Mouse (Mus musculus) CD4-positive, CD25-positive, alpha-beta regulatory T cell, adult 4 months (primary cell): Measurements from ENCODE around the gene Fam187b. TPM values are rescaled to one million over a fixed set of nuclear protein-coding genes. Genes with fewer than 3 reads are reported as not detected.
"Not testable (repeated sequence)": the region's sequence is repeated elsewhere in the genome, so short reads cannot be mapped to it uniquely, and the experiment has no call there.

Source experiments
- ATAC-seq: one replicate; pipeline ENCODE4 v1.8.0; 2017
- polyA plus RNA-seq, 2 experiments: library from polyadenylated mRNA; unstranded; fragments of 100-300 nt; shearing (Covaris generic); gene quantifications; one replicate each; pipeline ENCODE4 v1.2.1; 2017

The Fam187b gene
- polyA plus RNA-seq = 1 to 10 TPM; 1.2 to 1.5 TPM

DNA sequence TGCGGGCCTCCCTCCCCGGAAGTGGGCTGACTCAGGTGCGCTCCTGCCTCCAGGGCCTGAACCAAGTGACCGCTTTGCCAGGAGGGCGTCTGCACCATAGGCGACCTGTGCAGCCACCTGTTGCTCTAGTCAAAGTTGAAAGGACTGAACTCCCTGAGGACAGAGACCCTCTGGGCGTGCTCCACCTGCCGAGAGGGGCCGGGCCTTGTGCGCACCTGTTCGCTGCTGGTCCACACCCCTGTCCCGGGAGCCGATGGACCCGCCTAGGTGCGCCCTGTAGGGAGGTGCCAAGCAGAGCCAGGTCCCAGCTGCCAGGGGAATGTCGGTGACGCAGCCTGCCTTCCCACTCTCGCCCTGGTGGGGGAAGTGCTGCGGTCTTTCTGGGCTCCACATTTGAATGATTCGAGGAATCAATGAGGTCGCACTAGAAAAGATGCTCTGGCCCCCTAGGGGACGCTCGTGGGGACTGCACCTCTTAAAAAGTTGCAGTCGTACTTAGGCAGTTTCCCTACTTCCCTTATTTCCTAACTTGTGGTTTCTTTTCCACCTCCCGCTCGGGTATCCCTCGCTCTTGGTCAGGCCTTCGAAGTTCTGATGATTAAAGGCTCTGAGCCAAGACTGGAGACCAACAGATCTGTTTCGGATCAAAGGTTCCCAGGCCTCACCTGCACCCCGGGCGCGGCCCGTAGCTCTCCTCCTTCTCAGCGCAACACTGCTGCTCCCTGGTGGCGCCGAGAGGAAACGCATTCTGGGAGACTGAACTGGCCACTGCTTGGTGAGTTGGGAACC lies at the start of gene Fam187b:
Gene Fam187b, plus strand, starts transcription at position 290 of the 789 bp plus-strand sequence.
- ATAC-seq = peak; percentile 94

DNA sequence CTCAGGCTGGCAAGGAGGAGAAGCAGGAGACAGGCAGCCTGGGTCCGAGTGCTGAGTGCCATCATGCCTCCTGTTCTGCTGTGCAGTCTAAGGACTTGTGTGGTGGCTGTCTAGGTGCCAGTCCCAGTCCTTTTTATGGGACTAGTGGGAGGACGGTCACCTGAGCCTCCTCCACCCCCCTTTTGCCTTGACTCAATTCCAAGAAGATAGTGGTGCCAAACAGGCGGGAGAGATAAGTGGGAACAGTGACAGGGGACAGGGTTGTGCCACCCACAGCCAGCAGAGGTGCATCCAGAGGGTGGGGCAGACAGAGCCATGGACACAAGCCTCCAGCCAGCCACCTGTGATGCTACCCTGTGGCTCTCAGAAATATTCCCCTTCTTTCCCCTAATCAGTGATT lies 49.5 kb upstream of the Fam187b start:
- no peak for ATAC-seq

DNA sequence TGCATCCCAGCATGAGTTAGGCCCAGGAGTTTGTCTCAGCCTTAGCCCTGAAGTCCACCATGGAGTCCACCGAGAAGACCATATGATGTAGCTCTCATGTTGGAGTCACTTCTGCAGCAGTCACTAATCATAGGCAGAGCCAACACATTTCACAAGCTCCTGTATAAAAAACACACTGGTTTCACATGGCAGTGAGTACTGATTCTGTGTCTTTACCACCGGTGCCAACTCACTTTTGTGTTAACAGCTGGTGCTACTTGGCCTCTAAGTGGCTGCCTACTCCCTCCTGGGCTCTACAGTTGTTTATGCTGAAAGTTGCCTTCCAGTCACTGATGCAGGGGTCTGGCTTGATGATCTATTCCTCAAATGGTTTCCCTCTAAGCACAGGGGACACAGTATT lies 49.0 kb upstream of the Fam187b start, which contains the start of gene Hamp2:
Gene Hamp2, minus strand, starts transcription at position 101 of the 400 bp plus-strand sequence.
- ATAC-seq = not testable (repeated sequence)

DNA sequence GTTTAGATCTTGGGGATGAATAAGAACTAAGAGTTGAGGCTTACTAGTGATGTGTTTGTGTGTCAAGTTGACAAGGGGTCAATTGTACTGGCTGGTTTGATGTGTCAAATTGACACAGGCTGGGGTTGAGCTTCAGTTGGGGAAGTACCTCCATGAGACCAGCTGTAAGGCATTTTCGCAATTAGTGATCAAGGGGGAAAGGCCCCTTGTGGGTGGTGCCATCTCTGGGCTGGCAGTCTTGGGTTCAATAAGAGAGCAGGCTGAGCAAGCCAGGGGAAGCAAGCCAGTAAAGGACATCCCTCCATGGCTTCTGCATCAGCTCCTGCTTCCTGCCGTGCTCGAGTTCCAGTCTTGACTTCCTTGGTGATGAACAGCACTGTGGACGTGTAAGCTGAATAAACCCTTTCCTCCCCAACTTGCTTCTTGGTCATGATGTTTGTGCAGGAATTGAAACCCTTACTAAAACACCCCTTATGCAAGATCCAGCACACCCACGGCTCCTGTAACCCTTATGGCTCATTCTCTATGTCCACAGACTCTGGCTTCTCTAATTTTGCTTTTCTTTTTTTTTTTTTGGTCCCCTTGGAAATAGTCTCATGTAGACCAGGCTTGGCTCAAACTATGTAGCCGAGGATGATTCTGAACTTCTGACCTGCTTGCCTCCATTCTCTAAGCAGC lies 38.0 kb upstream of the Fam187b start:
- not testable (repeated sequence) for ATAC-seq

DNA sequence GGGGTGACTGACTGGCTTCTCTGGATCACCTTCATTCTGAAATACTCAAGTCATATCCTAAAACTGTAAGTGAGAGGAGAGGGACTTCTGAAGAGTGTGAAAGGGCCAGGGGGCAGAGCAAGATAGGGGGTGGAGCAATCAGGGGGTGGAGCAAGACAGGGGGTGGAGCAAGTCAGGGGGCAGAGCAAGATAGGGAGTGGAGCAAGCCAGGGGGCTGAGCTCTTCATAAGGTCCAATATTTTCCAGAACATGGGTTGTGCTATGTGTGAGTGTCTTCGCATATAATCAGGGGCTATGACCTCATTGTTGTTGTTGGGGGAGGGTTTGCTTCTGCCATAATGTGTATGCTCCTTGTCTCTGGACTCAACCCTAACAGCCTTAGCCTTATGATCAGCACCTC lies 33.5 kb upstream of the Fam187b start:
- ATAC-seq = peak; percentile 11

DNA sequence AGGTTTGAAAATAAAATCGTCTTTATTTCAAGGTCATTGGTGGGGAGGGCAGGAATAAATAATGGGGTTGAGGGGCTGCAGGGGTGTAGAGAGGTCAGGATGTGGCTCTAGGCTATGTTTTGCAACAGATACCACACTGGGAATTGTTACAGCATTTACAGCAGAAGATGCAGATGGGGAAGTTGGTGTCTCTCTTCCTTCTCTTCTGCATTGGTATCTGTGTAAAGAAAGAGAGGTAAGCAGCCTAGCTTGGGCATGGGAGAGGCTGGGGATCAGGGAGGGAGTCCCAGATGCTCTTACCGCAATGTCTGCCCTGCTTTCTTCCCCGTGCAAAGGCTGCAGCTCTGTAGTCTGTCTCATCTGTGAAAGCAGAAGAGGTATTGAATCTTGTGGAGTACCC lies 31.2 kb upstream of the Fam187b start:
- not testable (repeated sequence) for ATAC-seq

DNA sequence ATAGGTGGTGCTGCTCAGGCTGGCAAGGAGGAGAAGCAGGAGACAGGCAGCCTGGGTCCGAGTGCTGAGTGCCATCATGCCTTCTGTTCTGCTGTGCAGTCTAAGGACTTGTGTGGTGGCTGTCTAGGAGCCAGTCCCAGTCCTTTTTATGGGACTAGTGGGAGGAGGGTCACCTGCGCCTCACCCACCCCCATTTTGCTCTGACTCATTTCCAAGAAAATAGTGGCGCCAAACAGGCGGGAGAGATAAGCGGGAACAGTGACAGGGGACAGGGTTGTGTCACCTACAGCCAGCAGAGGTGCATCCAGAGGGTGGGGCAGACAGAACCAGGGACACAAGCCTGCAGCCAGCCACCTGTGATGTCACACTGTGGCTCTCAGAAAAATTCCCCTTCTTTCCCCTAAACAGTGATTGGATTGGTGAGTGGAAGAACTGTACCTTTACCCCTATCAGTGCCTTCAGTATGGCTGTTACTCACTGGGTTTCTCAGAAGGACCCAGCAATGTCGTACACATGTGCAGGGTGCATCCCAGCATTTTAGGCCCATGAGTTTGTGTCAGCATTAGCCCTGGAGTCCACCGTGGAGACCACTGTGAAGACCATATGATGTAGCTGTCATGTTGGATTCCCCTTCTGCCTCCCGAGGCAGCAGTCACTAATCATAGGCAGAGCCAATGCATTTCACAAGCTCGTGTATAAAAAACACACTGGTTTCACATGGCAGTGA lies 29.5 kb upstream of the Fam187b start, which contains the start of gene Hamp:
Gene Hamp, minus strand, starts transcription at position 124 of the 727 bp plus-strand sequence.
- no peak for ATAC-seq

DNA sequence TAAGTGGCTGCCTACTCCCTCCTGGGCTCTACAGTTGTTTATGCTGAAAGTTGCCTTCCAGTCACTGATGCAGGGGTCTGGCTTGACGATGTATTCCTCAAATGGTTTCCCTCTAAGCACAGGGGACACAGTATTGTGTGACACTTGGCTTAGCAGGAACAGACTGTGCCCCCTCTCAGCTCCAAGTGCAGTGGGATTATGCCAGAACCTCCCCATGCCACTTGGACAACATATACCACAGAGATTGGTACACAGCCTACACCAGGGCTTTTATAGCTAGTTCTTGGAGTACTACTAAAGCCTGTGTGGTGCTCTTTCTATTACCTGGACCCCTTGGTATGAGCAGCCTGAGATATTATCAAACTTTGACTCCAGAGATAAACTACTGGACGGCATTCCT lies 28.9 kb upstream of the Fam187b start:
- ATAC-seq = not testable (repeated sequence)

DNA sequence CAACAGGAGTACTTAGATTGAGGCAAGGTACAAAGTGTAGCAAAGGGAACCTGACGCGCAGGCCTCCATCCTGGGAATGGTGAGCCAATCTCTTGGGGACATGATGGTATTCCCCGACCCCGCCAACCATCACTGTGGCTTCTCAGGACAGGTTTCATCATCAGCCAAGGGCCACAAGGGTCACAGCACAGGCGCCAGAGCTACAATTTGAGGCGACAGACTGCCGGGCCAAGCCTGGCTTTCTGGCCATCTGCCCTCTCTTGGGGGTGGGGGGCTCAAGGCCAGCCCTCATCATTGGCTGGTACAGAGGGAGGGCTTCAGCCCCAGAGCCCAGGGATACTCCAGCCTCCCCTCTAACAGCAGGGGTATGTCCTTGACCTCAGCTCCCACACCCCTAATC lies 28.1 kb upstream of the Fam187b start:
- ATAC-seq = not testable (repeated sequence)

DNA sequence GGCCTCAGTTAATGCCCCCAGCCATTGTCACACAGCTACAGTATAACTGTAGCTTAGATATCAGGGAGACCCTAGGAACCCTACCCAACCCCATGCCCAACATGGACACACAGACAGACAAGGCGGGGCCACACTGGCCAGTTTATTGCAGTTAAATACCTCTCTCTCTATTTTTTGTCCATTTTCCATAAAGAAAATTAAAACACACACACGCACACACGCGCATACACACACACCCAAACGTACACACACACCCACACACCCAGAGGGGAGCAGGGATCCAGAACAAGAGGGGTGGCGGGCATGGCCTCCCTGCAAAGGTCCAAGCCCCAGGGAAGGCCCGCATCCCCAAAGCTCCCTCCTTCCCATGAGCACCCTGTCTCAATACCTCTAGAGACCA lies 27.7 kb upstream of the Fam187b start:
- no peak for ATAC-seq

DNA sequence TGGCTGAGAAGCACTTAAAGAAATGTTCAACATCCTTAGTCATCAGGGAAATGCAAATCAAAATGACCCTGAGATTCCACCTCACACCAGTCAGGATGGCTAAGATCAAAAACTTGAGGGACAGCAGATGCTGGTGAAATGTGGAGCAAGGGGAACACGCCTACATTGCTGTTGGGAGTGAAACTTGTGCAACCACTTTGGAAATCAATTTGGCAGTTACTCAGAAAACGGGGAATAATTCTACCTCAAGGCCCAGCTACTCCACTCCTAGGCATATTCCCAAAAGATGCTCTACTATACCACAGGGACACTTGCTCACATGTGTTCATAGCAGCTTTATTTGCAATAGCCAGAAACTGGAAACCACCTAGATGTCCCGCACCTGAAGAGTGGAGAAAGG lies 23.7 kb upstream of the Fam187b start:
- not testable (repeated sequence) for ATAC-seq

DNA sequence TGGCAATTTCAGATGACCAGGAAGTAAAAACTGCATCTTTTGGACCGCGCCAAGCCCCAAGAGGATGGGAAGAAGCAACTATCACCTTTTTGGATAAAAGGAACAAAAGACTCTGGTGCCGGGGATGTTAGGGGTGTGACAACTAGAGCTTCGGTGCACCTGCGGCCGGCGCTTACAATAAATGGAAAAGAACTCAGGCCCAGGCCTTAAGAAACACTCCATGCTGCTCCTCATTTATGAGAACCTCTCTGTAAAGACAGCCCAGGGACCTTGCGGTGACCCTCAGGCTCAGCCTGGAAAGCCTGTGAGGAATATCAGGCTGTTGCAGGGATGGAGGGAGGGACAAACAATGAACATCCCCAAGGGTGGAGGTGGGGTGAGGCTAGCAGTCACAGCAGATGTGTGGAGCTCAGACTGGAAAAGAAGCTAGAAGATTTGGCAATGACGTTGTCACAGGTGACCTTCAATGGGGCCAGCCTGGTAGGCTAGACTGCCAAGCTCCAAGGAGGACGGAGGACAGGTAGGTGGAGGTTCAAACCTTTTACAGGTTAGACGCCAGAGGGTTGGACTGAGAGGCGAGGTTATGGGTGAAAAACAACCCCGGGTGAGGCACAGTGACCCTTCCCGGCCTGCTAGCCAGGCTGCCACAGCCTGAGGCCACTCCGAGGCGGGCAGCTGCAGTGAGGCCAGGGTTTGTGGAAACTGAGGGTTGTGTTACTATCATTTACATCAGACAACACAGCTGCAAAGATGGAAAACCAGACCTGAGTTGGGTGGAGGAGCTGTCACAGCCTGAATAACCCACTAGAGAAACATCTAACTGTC lies 20.9 kb upstream of the Fam187b start:
- ATAC-seq = no peak

DNA sequence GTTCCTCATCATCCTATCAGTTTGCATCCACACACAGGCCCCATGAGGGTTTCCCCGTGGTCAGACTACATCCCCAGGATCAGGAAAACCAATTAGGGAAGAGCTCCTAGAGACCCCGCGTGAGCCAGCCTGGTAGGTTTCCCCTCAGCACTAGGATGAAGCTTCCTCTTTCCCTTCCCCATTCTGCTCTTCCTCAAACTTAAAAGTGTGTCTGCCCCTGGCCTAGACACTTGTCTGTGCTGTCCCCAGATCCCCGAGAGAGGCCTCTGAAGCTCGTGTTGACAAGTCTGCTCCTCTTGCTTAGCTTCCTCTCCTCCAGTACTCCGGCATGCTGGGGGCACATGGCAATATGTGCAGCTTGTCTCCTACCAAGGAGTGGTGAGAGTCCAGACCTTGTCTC lies 20.1 kb upstream of the Fam187b start:
- no peak for ATAC-seq

DNA sequence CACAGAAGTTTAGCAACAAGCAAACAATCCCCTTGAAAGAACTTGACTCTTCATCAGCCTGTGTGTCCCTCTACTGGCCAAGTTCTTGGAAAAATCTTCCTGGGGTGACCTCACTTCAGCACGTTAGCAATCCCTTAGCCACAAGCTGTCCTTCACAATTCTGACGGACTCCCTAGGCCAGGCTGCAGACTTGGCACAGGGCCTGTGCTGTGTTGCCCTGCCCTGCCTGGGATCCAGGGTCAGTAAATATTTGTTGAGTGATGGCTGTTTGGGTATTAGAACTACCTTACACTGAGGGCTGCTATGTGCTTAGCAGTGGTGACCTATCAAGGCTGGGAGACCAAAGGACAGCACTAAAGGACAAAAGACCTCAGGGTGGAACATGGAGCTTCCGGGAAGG lies 19.6 kb upstream of the Fam187b start:
- no peak for ATAC-seq

DNA sequence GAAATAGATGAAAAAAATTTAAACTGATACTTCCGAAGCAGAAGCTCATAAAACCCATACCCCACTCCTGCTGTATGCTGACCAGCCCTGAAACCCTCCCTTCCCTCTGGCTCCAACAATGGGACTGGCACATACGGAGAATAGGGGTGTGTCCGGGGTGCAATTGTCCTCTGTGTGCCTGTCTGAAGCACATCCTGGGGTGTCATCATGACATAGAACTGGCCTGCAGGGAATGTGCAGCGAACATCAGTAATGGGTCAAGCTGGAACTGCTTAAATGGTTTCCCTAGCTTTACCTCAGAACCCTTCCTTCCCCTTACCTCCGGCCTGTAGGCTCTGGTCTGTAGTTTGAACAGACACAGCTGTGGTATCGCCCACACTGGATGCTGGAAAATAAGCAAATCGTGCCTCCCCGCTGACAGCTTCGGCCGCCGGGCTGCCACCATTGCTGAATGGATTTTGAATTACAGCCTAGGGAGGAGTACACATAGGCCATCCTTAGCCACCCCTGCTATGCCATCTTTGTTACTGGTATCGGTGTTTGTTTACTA lies 18.5 kb upstream of the Fam187b start:
- ATAC-seq = no peak

DNA sequence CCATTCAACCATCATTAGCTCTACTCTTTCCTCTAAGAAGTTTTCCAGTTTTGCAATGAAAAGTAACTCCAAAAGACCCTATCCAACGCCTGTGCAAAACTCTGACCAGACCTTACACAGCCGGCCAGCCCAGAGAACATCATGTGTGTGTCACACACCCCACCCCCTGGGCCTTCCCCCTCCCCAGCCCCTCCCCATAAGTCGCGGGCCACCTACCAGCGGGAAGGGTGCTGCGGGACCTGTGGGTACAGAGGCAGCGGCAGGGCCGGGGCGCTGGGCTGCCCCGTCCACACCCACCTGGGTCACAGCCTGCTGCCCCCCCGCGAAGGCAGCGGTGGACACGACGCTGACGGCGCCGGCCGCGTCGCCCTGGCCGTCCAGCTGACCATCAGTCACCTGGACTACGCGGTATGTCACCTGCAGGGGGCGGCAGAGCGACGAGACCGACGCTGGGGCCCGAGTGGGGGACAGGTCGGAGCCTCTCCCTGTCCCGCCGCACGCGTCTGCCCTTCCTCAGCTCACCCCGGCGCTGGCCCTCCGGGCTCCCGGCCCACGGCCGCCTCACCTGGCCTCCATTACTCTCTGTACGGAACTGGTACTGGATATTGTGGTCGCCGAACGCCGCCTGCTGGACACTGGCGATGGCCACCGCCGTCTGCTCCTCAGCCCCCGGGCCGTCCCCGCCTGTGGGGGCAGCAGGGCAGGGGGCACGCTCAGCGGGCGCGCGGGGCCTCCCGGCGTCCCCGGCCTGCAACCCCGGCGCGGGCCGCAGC lies 17.8 kb upstream of the Fam187b start:
- ATAC-seq = peak; percentile 35

DNA sequence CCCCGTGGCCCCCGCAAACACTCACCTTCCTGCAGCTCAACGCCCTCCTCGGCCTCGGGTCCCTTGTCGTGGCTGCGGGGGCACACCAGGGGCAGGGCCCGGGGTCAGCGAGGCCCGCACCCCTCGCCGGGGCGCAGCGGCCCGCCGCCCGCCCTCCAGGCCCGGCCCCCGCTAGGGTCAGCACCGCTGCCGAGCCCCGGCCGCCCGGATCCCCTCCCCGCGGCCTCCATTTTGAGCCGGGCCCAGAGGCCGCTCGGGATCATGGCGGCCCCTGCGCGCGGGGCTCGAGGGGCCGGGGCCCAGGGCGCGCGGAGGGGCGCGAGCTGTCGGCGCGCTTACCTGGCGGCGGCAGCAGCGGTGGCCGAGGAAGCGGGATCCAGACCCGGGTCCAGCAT lies 17.2 kb upstream of the Fam187b start:
- ATAC-seq = peak; percentile 25

DNA sequence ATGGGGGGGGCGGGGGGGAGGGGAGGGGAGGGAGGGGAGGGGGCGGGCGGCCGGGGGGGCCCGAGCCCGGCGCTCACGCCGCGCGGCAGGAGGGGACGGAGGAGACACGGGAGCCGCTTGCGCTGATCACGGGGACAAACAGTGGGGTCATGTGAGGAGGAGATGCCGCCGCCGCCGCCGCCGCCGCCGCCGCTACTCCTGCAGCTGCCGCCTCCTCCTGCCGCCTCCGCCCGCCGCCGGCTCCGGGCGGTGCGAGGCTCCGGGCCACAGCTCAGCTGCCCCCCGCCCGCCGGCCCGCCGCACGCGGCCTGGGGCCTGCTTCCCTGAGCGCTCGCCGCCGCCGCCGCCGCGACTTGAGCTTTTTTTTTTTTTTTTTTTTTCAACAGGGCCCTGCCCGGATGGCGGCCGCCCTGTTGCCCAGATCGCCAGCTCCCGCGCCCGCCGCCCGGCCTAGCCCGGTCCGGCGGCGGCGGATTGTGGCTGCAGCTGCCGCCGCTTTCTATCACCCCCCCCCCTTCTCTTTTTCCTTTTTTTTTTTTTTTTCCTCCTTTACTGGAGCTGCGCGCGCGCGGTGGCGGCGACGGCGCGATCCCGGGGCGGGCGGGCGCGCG lies 16.7 kb upstream of the Fam187b start, which contains the start of gene Usf2:
Gene Usf2, minus strand, starts transcription at position 48 of the 611 bp plus-strand sequence.
- ATAC-seq = peak; percentile 57

DNA sequence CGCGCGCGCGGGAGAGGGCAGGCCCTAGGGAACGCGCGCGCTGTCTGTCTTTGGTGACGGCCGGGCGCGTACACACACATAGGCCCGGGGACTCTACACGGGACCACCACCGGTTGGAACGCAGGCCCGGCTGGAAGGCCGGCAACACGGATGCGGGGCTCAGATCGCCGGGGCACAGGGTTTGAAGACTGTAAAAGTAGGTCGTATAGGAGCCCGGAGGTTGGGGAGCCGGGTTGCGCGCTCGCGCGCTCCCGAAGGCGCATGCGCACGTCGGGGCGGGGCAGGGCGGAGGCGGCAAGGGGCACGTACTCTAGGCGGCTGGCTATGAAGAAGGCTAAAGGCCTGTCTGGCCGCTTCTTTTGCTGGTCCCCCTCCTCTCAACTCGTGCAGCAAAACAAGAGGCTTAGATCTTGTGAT lies 16.2 kb upstream of the Fam187b start:
- ATAC-seq = peak; percentile 67

DNA sequence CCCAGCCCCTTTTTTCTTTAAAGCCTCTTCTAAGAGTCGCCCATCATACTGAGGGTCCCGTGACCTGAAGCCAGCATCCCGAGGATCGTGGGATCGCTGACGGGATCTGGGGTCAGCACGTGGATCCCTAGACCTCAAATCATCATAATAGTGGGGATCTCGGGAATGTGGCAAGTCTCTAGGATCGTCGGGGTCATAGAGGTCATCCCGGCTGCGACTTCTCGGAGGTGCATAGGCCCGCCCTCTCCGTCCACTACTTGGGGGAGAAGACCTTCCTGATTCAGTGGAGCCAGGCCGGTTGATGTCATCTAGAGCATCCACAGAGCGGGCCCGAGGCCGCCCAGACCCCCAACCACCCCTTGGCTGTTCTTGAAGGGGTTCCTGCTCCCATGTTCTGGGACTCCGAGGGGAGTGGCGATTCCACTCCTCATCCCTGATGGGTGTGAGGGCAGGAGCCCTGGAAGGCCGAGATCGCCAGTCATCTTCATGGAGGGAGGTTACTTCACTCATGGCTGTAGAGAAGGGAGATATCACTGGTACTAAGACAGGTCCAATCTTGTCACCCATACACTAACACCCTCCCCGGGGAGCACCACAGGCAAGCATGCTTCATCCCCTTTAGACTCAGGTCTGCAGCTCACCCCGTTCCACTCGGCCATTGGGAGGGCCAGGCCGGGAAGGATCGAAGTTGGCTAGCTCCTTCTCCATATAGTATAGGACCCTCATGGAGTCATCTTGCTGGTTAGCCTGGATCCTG lies 15.3 kb upstream of the Fam187b start:
- no peak for ATAC-seq
